Mouse (Mus musculus): ENCODE measurements at regions not wholly inside any gene's neighbourhood (a gene's known extent, or its start where the extent isn't known, plus 50 kb on each side); places are given as distances from the start of the nearest gene placed in this dataset.

- Histone ChIP-seq H3K4me1 (ENCODE audit: control insufficient read depth, insufficient read depth, low read length) (no peaks in the 10 kb centered on the region), H3K27ac (ENCODE audit: insufficient read depth, low read depth, low read length) (no peak overlapping the region), H3K4me3 (ENCODE audit: insufficient read depth, low read depth, low read length) (no peak overlapping the region)
- 90% methylated on average over 3 of the region's 3 CpGs for WGBS
- TF ChIP-seq CTCF (IDR thresholded peaks at IDR 0.05; ENCODE audit: insufficient read depth, low read depth, low read length) (no peak), POLR2A (IDR thresholded peaks at IDR 0.05; ENCODE audit: insufficient read depth, low read depth, low read length) (no peak)
Observed at GRCm38 (mm10) chr11:84684325-84684724, 135.0 kb downstream of the Mrm1 start.

- TF ChIP-seq CTCF (IDR thresholded peaks at IDR 0.05; ENCODE audit: insufficient read depth, low read depth, low read length) (no peak), POLR2A (IDR thresholded peaks at IDR 0.05; ENCODE audit: insufficient read depth, low read depth, low read length) (no peak)
Observed at GRCm38 (mm10) chr11:84682931-84683330, 136.4 kb downstream of the Mrm1 start.

GRCm38 (mm10) chr11:84676377-84677078, 142.8 kb downstream of the Mrm1 start:
- Histone ChIP-seq H3K4me1 (ENCODE audit: control insufficient read depth, insufficient read depth, low read length) (no peaks in the 10 kb centered on the region), H3K27ac (ENCODE audit: insufficient read depth, low read depth, low read length) (no peak overlapping the region), H3K4me3 (ENCODE audit: insufficient read depth, low read depth, low read length) (no peak overlapping the region)
- 51% methylated on average over 18 of the region's 18 CpGs for WGBS
- TF ChIP-seq POLR2A (IDR thresholded peaks at IDR 0.05; ENCODE audit: insufficient read depth, low read depth, low read length) (no peak), CTCF (IDR thresholded peaks at IDR 0.05; ENCODE audit: insufficient read depth, low read depth, low read length) (no peak)

More at GRCm38 (mm10) chr11:84682931-84683330, 136.4 kb downstream of the Mrm1 start:
- no peaks in the 10 kb centered on the region for H3K4me1 ChIP-seq (ENCODE audit: control insufficient read depth, insufficient read depth, low read length)
- 92% methylated on average over 13 of the region's 13 CpGs for WGBS
- H3K4me3 ChIP-seq (ENCODE audit: insufficient read depth, low read depth, low read length) = no peak overlapping the region
- H3K27ac ChIP-seq (ENCODE audit: insufficient read depth, low read depth, low read length) = no peak overlapping the region

GRCm38 (mm10) chr11:84672841-84673473, 146.4 kb downstream of the Mrm1 start:
- Histone ChIP-seq H3K27ac (ENCODE audit: insufficient read depth, low read depth, low read length) (no peak overlapping the region), H3K4me3 (ENCODE audit: insufficient read depth, low read depth, low read length) (no peak overlapping the region), H3K4me1 (ENCODE audit: control insufficient read depth, insufficient read depth, low read length) (no peaks in the 10 kb centered on the region)
- WGBS = 63% methylated on average over 18 of the region's 18 CpGs
- TF ChIP-seq CTCF (IDR thresholded peaks at IDR 0.05; ENCODE audit: insufficient read depth, low read depth, low read length) (no peak), POLR2A (IDR thresholded peaks at IDR 0.05; ENCODE audit: insufficient read depth, low read depth, low read length) (no peak)

- TF ChIP-seq POLR2A (IDR thresholded peaks at IDR 0.05; ENCODE audit: insufficient read depth, low read depth, low read length) (no peak), CTCF (IDR thresholded peaks at IDR 0.05; ENCODE audit: insufficient read depth, low read depth, low read length) (no peak)
Observed at GRCm38 (mm10) chr11:84671585-84671984, 146.2 kb upstream of the Lhx1 start.

GRCm38 (mm10) chr11:84667711-84668110, 142.4 kb upstream of the Lhx1 start:
- Histone ChIP-seq H3K27ac (ENCODE audit: insufficient read depth, low read depth, low read length) (no peak overlapping the region), H3K4me1 (ENCODE audit: control insufficient read depth, insufficient read depth, low read length) (no peaks in the 10 kb centered on the region), H3K4me3 (ENCODE audit: insufficient read depth, low read depth, low read length) (no peak overlapping the region)
- no peak for TF ChIP-seq CTCF (IDR thresholded peaks at IDR 0.05; ENCODE audit: insufficient read depth, low read depth, low read length)
- no peak for TF ChIP-seq POLR2A (IDR thresholded peaks at IDR 0.05; ENCODE audit: insufficient read depth, low read depth, low read length)
- 81% methylated on average over 4 of the region's 4 CpGs for WGBS

More at GRCm38 (mm10) chr11:84671585-84671984, 146.2 kb upstream of the Lhx1 start:
- Histone ChIP-seq H3K4me3 (ENCODE audit: insufficient read depth, low read depth, low read length) (no peak overlapping the region), H3K4me1 (ENCODE audit: control insufficient read depth, insufficient read depth, low read length) (no peaks in the 10 kb centered on the region), H3K27ac (ENCODE audit: insufficient read depth, low read depth, low read length) (no peak overlapping the region)
- WGBS = 84% methylated on average over 6 of the region's 6 CpGs

- no peak overlapping the region for H3K27ac ChIP-seq (ENCODE audit: insufficient read depth, low read depth, low read length)
- 87% methylated on average over 3 of the region's 3 CpGs for WGBS
Observed at GRCm38 (mm10) chr11:84664258-84664657, 138.9 kb upstream of the Lhx1 start.

GRCm38 (mm10) chr11:84661981-84662380, 136.6 kb upstream of the Lhx1 start:
- no peak overlapping the region for H3K27ac ChIP-seq (ENCODE audit: insufficient read depth, low read depth, low read length)
- TF ChIP-seq CTCF (IDR thresholded peaks at IDR 0.05; ENCODE audit: insufficient read depth, low read depth, low read length) (no peak), POLR2A (IDR thresholded peaks at IDR 0.05; ENCODE audit: insufficient read depth, low read depth, low read length) (no peak)
- WGBS = 46% methylated on average over 7 of the region's 7 CpGs
- no peaks in the 10 kb centered on the region for H3K4me1 ChIP-seq (ENCODE audit: control insufficient read depth, insufficient read depth, low read length)
- H3K4me3 ChIP-seq (ENCODE audit: insufficient read depth, low read depth, low read length) = no peak overlapping the region

More at GRCm38 (mm10) chr11:84664258-84664657, 138.9 kb upstream of the Lhx1 start:
- TF ChIP-seq POLR2A (IDR thresholded peaks at IDR 0.05; ENCODE audit: insufficient read depth, low read depth, low read length) (no peak), CTCF (IDR thresholded peaks at IDR 0.05; ENCODE audit: insufficient read depth, low read depth, low read length) (no peak)
- no peak overlapping the region for H3K4me3 ChIP-seq (ENCODE audit: insufficient read depth, low read depth, low read length)
- no peaks in the 10 kb centered on the region for H3K4me1 ChIP-seq (ENCODE audit: control insufficient read depth, insufficient read depth, low read length)

GRCm38 (mm10) chr11:84660877-84661276, 135.5 kb upstream of the Lhx1 start:
- TF ChIP-seq CTCF (IDR thresholded peaks at IDR 0.05; ENCODE audit: insufficient read depth, low read depth, low read length) (no peak), POLR2A (IDR thresholded peaks at IDR 0.05; ENCODE audit: insufficient read depth, low read depth, low read length) (no peak)
- H3K4me3 ChIP-seq (ENCODE audit: insufficient read depth, low read depth, low read length) = no peak overlapping the region
- 31% methylated on average over 8 of the region's 8 CpGs for WGBS
- no peaks in the 10 kb centered on the region for H3K4me1 ChIP-seq (ENCODE audit: control insufficient read depth, insufficient read depth, low read length)
- no peak overlapping the region for H3K27ac ChIP-seq (ENCODE audit: insufficient read depth, low read depth, low read length)

Measured in olfactory bulb, adult 2 months (tissue).